Mouse (Mus musculus): Measurements from ENCODE around the gene Wdtc1.

GRCm38 (mm10) chr4:133353367-133354365 lies at the start of gene Wdtc1:
- TF ChIP-seq CTCF (IDR thresholded peaks at IDR 0.05; ENCODE audit: borderline replicate concordance, insufficient read depth, low read length) (no peak), POLR2A (IDR thresholded peaks at IDR 0.05; ENCODE audit: low read depth, low read length) (no peak)
